Mouse (Mus musculus) embryonic fibroblast, embryonic 13.5 days (primary cell): ENCODE measurements around the gene Gzmd.
A peak's percentile ranks its signal among the peaks of the same experiment; 100 is the strongest.

Source experiments
- CTCF ChIP-seq: IDR thresholded peaks from 2 replicates; pipeline ENCODE4 v1.5.1; 2011; ENCODE audit warnings: mild to moderate bottlenecking, control low read depth, low read length, moderate library complexity, borderline replicate concordance; ENCODE audit not compliant: insufficient read depth
- POLR2A ChIP-seq: IDR thresholded peaks from 2 replicates; pipeline ENCODE4 v1.6.1; 2011; ENCODE audit warnings: low read depth, mild to moderate bottlenecking, control low read depth, low read length, moderate library complexity

GRCm38 (mm10) chr14:56098940-56099339 is 33.5 kb downstream of the Gzmd start:
- TF ChIP-seq POLR2A (no peak), CTCF (peak; percentile 41; the same call in 1 of the 2 replicates)
